Comparison of ENCODE assay signal across 13 mouse cellular contexts in genomic region chr13:15570908-15571568, GRCm38 (mm10).
DNase-seq lines count a peak whose midpoint lies in the region; ATAC-seq and TF ChIP-seq lines count a peak whose summit lies in the region.
"Had no signal": no experiment of that assay in that cellular context is flagged by ENCODE, and none has a peak within 500 bp of the region (broad histone marks: within the 10 kb centered on the region; RNA-seq: fewer than 3 reads in every experiment).

No protein-coding gene starts in this region.

- H3K27ac ChIP-seq in heart, embryonic 14.5 days (replicated peaks in 1 of 2; ENCODE audit: control insufficient read depth in 1 of 2, insufficient read depth in 1 of 2, low read depth in 2 of 2, low read length in 2 of 2) = no peak overlapping the region
- H3K27ac ChIP-seq in forebrain, postnatal 0 days (ENCODE audit: low read depth, low read length) = no peak overlapping the region; the same call in 1 of the 2 replicates
- H3K27ac ChIP-seq in midbrain, embryonic 12.5 days (replicated peaks) = peak overlapping the region; percentile 62
- no peak overlapping the region for H3K27ac ChIP-seq in kidney, adult 2 months (ENCODE audit: insufficient read depth, low read depth, low read length)
- H3K27ac ChIP-seq: embryonic facial prominence, embryonic 12.5 days; kidney, postnatal 0 days; macrophage had no signal

- peak overlapping the region; percentile 44 for H3K4me2 ChIP-seq in heart, embryonic 14.5 days (ENCODE audit: low read length)
- peak overlapping the region; percentile 40 for H3K4me2 ChIP-seq in forebrain, postnatal 0 days (ENCODE audit: low read depth)
- H3K4me2 ChIP-seq in midbrain, embryonic 12.5 days (replicated peaks) = peak overlapping the region; percentile 24
- H3K4me2 ChIP-seq: embryonic facial prominence, embryonic 12.5 days had no signal

- no peak overlapping the region for H3K9ac ChIP-seq in heart, embryonic 14.5 days (ENCODE audit: low read length)
- H3K9ac ChIP-seq in forebrain, postnatal 0 days = peak overlapping the region; percentile 4; the same call in 1 of the 2 replicates
- H3K9ac ChIP-seq in midbrain, embryonic 12.5 days (replicated peaks) = no peak overlapping the region; the same call in 1 of the 2 replicates
- H3K9ac ChIP-seq: embryonic facial prominence, embryonic 12.5 days had no signal

- TF ChIP-seq POLR2A in kidney, adult 2 months (IDR thresholded peaks at IDR 0.05; ENCODE audit: low read depth, low read length) = no peak

- no peak for TF ChIP-seq CTCF in forebrain, postnatal 0 days (IDR thresholded peaks at IDR 0.05; ENCODE audit: low read depth)
- TF ChIP-seq CTCF in kidney, adult 2 months (conservative IDR thresholded peaks at IDR 0.05; ENCODE audit: insufficient read depth, insufficient read length, low read depth, low read length) = no peak

- H3K9me3 ChIP-seq in heart, embryonic 14.5 days (ENCODE audit: control insufficient read depth, low read length) = no peaks in the 10 kb centered on the region
- no peaks in the 10 kb centered on the region for H3K9me3 ChIP-seq in forebrain, postnatal 0 days (ENCODE audit: low read length)
- no peaks in the 10 kb centered on the region for H3K9me3 ChIP-seq in midbrain, embryonic 12.5 days
- H3K9me3 ChIP-seq: embryonic facial prominence, embryonic 12.5 days had no signal

- H3K4me1 ChIP-seq in heart, embryonic 14.5 days (ENCODE audit: control insufficient read depth in 2 of 2, insufficient read depth in 2 of 2, low read length in 2 of 2) = peaks cover 0 to 5% of the 10 kb centered on the region in 2 experiments; a peak in 2 of 4 replicates
- H3K4me1 ChIP-seq in forebrain, postnatal 0 days (ENCODE audit: insufficient read depth) = no peaks in the 10 kb centered on the region
- peaks cover 20% of the 10 kb centered on the region for H3K4me1 ChIP-seq in midbrain, embryonic 12.5 days
- H3K4me1 ChIP-seq in kidney, adult 2 months (ENCODE audit: control insufficient read depth, insufficient read depth, low read length) = no peaks in the 10 kb centered on the region

- H3K27me3 ChIP-seq in heart, embryonic 14.5 days (ENCODE audit: control insufficient read depth, insufficient read depth, low read length) = peaks cover 7% of the 10 kb centered on the region; the same call in 1 of the 2 replicates
- H3K27me3 ChIP-seq in forebrain, postnatal 0 days (ENCODE audit: insufficient read depth, low read length) = no peaks in the 10 kb centered on the region
- H3K27me3 ChIP-seq in midbrain, embryonic 12.5 days = no peaks in the 10 kb centered on the region
- H3K27me3 ChIP-seq in kidney, adult 2 months (replicated peaks; ENCODE audit: control insufficient read depth, insufficient read depth, low read length) = no peaks in the 10 kb centered on the region
- H3K27me3 ChIP-seq: CH12.LX; embryonic facial prominence, embryonic 12.5 days had no signal

- DNase-seq in heart, postnatal 4 days = no peak
- DNase-seq in brain, adult 2 months (ENCODE audit: low read depth, low spot score) = peak; percentile 18
- peak; percentile 53 for DNase-seq in forebrain, postnatal 0 days
- no peak for DNase-seq in kidney, adult 2 months
- no peak for DNase-seq in spleen, postnatal 36 days (ENCODE audit: low spot score in 2 of 2)
- no peak for DNase-seq in layer of hippocampus, postnatal 10 days (ENCODE audit: low spot score in 2 of 2)
- DNase-seq: thymus, postnatal 14 days had no signal

- no peaks in the 10 kb centered on the region for H3K36me3 ChIP-seq in heart, embryonic 14.5 days (ENCODE audit: control insufficient read depth, insufficient read depth, low read length)
- no peaks in the 10 kb centered on the region for H3K36me3 ChIP-seq in forebrain, postnatal 0 days (ENCODE audit: insufficient read depth)
- H3K36me3 ChIP-seq in midbrain, embryonic 12.5 days = no peaks in the 10 kb centered on the region
- no peaks in the 10 kb centered on the region for H3K36me3 ChIP-seq in kidney, adult 2 months (ENCODE audit: control insufficient read depth, insufficient read depth, low read length)
- H3K36me3 ChIP-seq: embryonic facial prominence, embryonic 12.5 days had no signal

- no peak overlapping the region for H3K4me3 ChIP-seq in heart, embryonic 14.5 days (ENCODE audit: control insufficient read depth in 1 of 2, insufficient read depth in 1 of 2, low read depth in 1 of 2, low read length in 2 of 2)
- H3K4me3 ChIP-seq in forebrain, postnatal 0 days (ENCODE audit: low read depth, low read length) = peak overlapping the region; percentile 20; the same call in 1 of the 2 replicates
- H3K4me3 ChIP-seq in midbrain, embryonic 12.5 days = 0 out of 2 replicates have a peak overlapping the region, but pooled peaks have one; percentile 13
- no peak overlapping the region for H3K4me3 ChIP-seq in kidney, adult 2 months (ENCODE audit: insufficient read depth, low read depth, low read length)
- H3K4me3 ChIP-seq: embryonic facial prominence, embryonic 12.5 days had no signal

- no peak for ATAC-seq in heart, embryonic 14.5 days (ENCODE audit: insufficient number of reproducible peaks, insufficient read depth, low FRiP score, low read depth)
- ATAC-seq in forebrain, postnatal 0 days = peak; percentile 56; the same call in 1 of the 2 replicates
- ATAC-seq in midbrain, embryonic 12.5 days (ENCODE audit: low FRiP score, low read depth) = peak; percentile 77

- WGBS in heart, embryonic 14.5 days = 6% methylated on average over 15 of the region's 15 CpGs
- WGBS in forebrain, postnatal 0 days = 22% methylated on average over 15 of the region's 15 CpGs
- 14% methylated on average over 15 of the region's 15 CpGs for WGBS in midbrain, embryonic 12.5 days
- WGBS in kidney, adult 2 months = 54% methylated on average over 15 of the region's 15 CpGs

Comparison
In these comparisons a context has a peak if more than half of its experiments do, and no peak if none do; other contexts are left out.
1. H3K4me3 ChIP-seq: peak in forebrain, postnatal 0 days (single experiment) and midbrain, embryonic 12.5 days (single experiment); none in heart, embryonic 14.5 days (0 of 2) and kidney, adult 2 months (single experiment).
2. DNase-seq: peak in brain, adult 2 months (single experiment) and forebrain, postnatal 0 days (single experiment); none in heart, postnatal 4 days (single experiment), kidney, adult 2 months (single experiment), spleen, postnatal 36 days (0 of 2) and layer of hippocampus, postnatal 10 days (0 of 2).
3. Peak in every context shown above with its lines, with median percentiles within 50 percentile points of each other: H3K4me2 ChIP-seq.